Mouse (Mus musculus): ENCODE results near the gene Sgip1.

GRCm38 (mm10) chr4:102734022-102734657 is 7.0 kb upstream of the Sgip1 start:
- TF ChIP-seq POLR2A (IDR thresholded peaks at IDR 0.05; ENCODE audit: control insufficient read depth, low read depth, low read length) (no peak), CTCF (IDR thresholded peaks at IDR 0.05; ENCODE audit: control insufficient read depth, insufficient read depth, insufficient replicate concordance, low read depth, low read length) (no peak)

All from testis, adult 2 months (tissue).